Mouse (Mus musculus): ENCODE results near the gene Ptges.

The Ptges gene

DNA sequence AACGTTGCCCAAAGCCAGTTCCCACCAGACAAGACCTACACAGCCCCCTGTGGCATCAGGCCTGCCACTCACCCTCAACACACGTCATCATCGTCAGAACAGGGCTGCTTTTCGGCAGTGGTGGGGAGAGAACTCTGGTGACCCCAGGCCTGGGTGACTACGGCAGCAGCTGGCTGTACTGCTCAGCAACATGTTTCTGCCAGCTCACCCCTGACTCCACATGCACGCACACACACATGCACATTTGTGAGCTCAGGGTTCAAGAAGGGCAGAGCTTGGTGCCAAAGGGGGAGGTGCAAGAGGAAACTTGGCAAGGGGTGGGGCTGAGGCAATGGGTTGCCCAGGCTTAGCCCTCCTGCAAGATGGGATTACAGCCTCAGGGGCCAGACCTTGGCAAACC lies 32.4 kb downstream of the Ptges start:
- DNase-seq, result peak; percentile 41

DNA sequence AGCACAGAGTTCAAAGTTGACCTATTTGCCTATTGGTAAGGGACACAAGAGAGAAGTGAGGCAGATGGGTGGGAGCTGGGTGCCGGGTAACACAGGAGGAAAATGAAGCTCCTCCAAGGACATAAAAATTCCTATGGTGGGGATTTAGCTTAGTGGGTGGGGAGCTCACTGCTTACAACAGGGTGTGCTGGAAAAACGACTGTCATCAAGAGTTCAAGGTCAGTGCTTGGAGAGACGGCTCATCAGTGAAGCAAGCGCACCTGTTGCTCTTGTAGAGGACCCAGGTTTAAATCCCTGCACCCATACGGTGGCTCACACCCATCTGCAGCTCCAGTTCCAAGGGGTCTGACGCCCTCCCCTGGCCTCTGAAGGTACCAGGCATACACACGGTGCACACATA lies 35.7 kb downstream of the Ptges start:
- no peak for DNase-seq

DNA sequence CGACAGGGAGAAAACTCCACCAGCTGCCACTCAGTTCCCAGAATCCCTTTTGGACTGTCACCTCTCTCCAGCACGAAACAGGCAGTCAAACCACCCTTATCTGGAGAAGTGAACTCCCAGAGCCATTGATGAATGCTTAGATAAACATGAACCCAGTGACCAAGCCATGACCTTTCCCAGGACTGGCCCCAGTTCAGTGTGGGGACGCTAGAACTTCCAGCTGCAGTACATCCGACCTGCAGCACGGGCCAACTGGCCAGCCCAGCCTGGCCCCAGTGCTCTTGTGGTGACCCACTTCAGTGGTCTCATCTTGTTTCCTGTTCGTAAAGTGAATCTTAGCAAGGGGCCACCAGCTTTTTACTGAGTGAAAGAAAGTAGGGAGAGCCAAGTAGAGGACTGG lies 36.3 kb downstream of the Ptges start:
- peak; percentile 64 for DNase-seq

DNA sequence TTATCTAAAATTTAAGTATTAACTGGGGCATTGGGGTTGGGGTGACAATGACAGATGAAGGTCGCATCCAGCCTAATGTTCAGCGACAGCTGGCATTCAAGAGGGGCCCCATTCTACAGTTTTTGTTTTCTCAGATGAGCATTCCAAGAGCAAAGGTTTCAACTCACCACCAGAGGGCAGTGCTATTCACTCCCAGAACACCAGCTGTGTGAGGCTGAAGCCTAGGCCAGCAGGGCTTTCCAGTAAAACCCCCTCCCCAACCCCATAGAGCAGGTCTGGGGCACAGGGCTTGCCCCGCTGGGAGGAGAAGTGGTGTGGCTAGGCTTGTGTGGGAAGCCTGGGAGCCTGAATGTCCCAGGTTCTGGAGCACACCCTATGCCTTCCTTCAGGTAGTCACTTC lies 38.7 kb downstream of the Ptges start:
- peak; percentile 52 for DNase-seq

- no peak for DNase-seq
Measured at GRCm38 (mm10) chr2:30885453-30886163, 44.1 kb downstream of the Ptges start.

DNA sequence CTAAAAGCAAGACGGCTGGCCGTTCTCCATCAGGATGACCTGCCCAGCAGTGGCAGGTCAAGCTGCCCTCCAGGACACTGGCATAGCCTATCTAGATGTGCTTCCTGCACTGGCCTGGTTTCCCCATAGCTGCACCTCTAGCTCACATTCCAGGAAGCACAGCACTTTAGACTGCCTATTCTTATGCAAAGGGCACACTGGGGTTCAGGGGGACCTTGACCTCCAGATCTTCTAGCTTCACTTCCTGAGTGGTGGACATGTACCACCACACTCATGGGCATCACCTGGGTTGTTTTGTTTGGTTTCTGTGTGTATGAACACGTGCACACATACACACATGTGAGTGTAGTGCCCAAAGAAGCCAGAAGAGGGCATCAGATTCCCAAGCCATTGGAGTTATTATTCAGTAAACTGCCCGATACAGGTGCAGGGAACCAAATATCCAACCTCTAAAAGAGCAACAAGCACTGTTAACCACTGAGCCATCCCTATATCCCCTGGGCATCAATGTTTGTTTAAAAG lies 44.8 kb downstream of the Ptges start:
- DNase-seq, result no peak

GRCm38 (mm10) chr2:30881215-30881614 lies 48.4 kb downstream of the Ptges start:
- no peak for DNase-seq

GRCm38 (mm10) chr2:30879481-30879880 lies 50.2 kb downstream of the Ptges start:
- no peak for DNase-seq

GRCm38 (mm10) chr2:30875621-30876432 lies 53.8 kb downstream of the Ptges start:
- no peak for DNase-seq

- DNase-seq, result no peak
Measured at GRCm38 (mm10) chr2:30875096-30875495, 54.6 kb downstream of the Ptges start.

- no peak for DNase-seq
Measured at GRCm38 (mm10) chr2:30874445-30874844, 55.2 kb downstream of the Ptges start.

GRCm38 (mm10) chr2:30872669-30873068 lies 57.0 kb downstream of the Ptges start:
- DNase-seq, result no peak

DNA sequence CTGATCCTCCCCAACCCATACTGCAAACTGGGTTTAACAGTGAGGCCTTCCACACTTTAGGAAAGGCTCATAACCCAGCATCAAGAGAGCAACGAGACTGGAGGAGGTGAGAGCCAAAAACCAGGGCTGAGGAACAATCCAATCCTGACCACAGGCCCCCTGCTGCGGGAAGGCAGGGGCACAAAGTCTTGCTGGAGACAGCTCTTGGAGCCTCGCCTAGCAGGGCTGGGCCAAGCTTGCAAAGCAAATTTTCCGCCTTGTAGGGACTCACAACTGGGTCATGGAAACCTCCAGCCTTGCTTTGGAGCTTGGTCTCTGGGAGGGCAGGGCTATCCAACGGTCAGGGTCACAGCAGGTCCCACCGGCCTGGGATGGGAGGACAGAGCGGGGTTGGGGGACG lies 58.8 kb downstream of the Ptges start:
- peak; percentile 77 for DNase-seq

GRCm38 (mm10) chr2:30865426-30865825 lies 64.2 kb downstream of the Ptges start:
- no peak for DNase-seq

GRCm38 (mm10) chr2:30864968-30865381 lies 64.7 kb downstream of the Ptges start:
- no peak for DNase-seq

DNA sequence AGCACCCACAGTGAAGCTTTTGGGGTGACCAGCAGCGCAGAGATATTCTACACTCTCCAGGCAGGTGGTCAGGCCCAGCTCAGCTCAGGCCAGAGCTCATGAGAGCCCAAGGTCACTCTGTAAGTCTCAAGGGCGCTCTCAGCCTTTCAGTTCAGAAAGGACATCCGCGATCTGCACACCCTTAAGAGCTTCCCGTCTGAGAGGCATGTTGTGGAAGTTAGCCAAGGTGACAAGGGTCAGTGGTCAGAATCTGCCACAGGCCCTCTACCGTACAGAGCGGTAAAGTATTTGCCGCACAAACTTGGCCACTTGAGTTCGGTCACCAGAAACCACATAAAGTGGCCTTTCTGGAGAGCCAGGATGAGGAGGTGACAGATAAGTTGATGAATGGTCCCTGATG lies 66.1 kb downstream of the Ptges start:
- DNase-seq, result peak; percentile 59

- DNase-seq, result no peak
Measured at GRCm38 (mm10) chr2:30862081-30862480, 67.6 kb downstream of the Ptges start.

- no peak for DNase-seq
Measured at GRCm38 (mm10) chr2:30859782-30860181, 69.9 kb downstream of the Ptges start.

DNA sequence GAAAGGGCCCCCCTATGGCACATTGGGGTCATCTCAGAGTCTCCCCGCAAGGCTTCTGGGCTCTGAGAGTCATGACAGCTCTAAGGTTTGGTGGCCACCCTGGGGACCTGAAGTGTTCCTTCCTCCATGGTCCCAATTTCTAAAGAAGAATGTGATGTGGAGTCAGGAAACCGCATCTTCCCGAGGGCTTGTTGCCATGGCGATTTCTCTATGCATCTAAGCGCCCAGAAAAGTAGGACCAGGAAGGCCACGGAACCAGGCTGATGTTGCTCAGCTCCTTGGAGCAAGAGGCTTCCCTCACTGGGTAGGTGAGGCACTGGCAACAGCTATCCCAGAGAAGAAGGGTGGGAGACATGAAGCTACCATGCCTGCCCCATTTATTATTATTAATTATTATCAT lies 72.6 kb downstream of the Ptges start:
- DNase-seq, result no peak

DNA sequence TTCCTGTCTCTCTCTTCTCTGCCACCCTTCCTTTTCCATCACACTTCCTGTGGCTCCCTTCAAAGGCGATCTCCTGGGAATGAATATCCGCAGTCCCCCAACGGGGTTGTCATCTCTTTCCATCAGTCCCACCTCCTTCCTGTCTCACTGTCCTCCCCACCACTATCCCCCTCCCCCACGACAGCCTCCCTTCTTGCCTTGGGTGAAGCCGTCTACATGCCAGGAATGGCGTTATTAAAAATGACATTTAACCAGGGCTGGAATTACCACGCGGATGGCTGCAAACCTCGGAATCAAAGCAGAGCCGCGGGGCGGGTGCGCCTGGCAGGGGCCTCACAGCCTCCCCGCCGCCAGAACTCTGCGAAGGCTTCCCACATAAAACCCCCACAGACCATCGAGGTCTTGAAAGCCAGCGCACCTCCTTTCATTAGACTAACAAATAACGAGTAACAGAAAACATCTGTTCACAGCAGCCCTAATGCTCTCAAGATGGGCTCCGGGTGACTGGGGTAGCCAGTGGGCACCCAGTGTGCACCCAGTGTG lies 76.8 kb downstream of the Ptges start:
- no peak for DNase-seq

GRCm38 (mm10) chr2:30850581-30850980 lies 79.1 kb downstream of the Ptges start:
- DNase-seq, result no peak

- no peak for DNase-seq
Measured at GRCm38 (mm10) chr2:30848184-30848583, 81.5 kb downstream of the Ptges start.

DNA sequence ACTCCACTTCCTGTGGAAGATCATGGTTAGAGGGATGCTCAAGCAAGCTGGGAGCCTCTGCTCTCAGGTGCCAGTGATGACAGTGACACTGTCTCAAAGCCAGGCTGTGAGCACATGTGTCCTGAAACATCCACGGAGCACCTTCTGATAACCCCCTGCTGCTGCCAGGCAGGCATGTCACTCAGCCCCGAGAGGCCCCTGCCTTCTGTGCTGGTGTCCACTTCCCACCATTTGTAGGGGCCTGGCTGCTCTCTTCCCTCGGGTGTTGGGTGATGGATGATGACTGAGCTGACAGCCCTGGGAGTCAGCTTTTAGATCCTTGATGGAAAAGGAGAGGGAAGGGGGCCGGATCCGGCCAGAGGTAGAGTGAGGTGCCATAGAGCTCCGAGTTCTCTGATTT lies 82.9 kb downstream of the Ptges start:
- no peak for DNase-seq

GRCm38 (mm10) chr2:30846236-30846635 lies 83.4 kb downstream of the Ptges start:
- DNase-seq, result no peak
